Mouse (Mus musculus) myocyte (in vitro differentiated cells): Measurements from ENCODE around the gene Tmem127.

Experiments
- MYOD1 ChIP-seq, 3 experiments: IDR thresholded peaks; one replicate each; pipeline ENCODE4 v1.6.1; 2011; ENCODE audit warnings: control low read depth in 2 of 3, low read depth in 2 of 3, mild to moderate bottlenecking in 2 of 3, moderate library complexity in 1 of 3; ENCODE audit not compliant: insufficient read length in 2 of 3, control insufficient read depth in 1 of 3
- POLR2A ChIP-seq: IDR thresholded peaks from one replicate; pipeline ENCODE4 v1.6.1; 2011; ENCODE audit warnings: low read depth, mild to moderate bottlenecking, control low read depth, moderate library complexity; ENCODE audit not compliant: insufficient read length
- USF1 ChIP-seq: IDR thresholded peaks from one replicate; pipeline ENCODE4 v1.6.1; 2011; ENCODE audit warnings: low read depth, mild to moderate bottlenecking, control low read depth, moderate library complexity

- no peak for TF ChIP-seq MYOD1 (IDR thresholded peaks at IDR 0.05; ENCODE audit: control insufficient read depth in 1 of 3, insufficient read length in 2 of 3, low read depth in 2 of 3)
- TF ChIP-seq USF1: no peak
- no peak for TF ChIP-seq POLR2A
Measured at GRCm38 (mm10) chr2:127297001-127297805, 49.5 kb downstream of the Tmem127 start.
